Mouse (Mus musculus): ENCODE results near the gene Gm20911.
"Not testable (repeated sequence)": the region's sequence is repeated elsewhere in the genome, so short reads cannot be mapped to it uniquely, and the experiment has no call there.

Gm20911 gene

DNA sequence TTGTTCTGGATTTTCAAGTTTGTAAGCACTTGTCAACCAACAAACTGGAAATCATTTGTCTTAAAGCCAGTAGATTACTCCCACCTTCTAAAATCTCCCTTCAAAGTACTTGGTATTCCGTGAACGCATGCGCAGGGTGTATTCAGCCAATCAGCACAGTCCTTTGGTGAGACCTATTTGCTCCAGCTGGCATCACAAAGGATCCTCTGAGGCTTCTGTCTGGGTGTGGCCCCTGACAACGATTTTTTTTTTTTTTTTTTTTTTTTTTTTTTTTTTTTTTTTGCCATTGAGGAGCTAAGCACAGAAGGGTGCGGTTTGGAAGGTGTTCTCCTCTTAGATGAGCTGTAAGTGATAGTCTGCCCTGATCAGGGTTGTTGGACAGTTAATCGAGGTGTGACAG, at the start of gene Gm20911:
Gene Gm20911, plus strand, starts transcription at position 301 of the 400 bp plus-strand sequence.
- not testable (repeated sequence) for DNase-seq

All from retina, postnatal 1 day (tissue).